Mouse (Mus musculus) ES-E14 (cell line): ENCODE measurements around the gene Cmbl.

Source experiments
- CHD2 ChIP-seq: IDR thresholded peaks from 2 replicates; pipeline ENCODE4 v1.6.1; 2014; ENCODE audit warnings: mild to moderate bottlenecking, low read depth, low read length, inconsistent platforms
- HCFC1 ChIP-seq: IDR thresholded peaks from 2 replicates; pipeline ENCODE4 v1.6.1; 2012; ENCODE audit warnings: low read length, inconsistent platforms, borderline replicate concordance; ENCODE audit not compliant: insufficient read depth
- MAFK ChIP-seq: IDR thresholded peaks from 2 replicates; pipeline ENCODE4 v1.6.1; 2014; ENCODE audit warnings: mild to moderate bottlenecking, low read depth, low read length, inconsistent platforms; ENCODE audit not compliant: insufficient read depth
- ZC3H11A ChIP-seq: IDR thresholded peaks from 2 replicates; pipeline ENCODE4 v1.6.1; 2012; ENCODE audit warnings: low read depth, mild to moderate bottlenecking, inconsistent platforms, low read length, borderline replicate concordance
- ZNF384 ChIP-seq: IDR thresholded peaks from 2 replicates; pipeline ENCODE4 v1.6.1; 2012; ENCODE audit warnings: low read depth, low read length, inconsistent platforms

GRCm38 (mm10) chr15:31583304-31584085 is 18.3 kb downstream of the Cmbl start:
- TF ChIP-seq MAFK (no peak), ZNF384 (no peak), CHD2 (no peak), ZC3H11A (no peak), HCFC1 (no peak)
